Comparison of ENCODE assay signal across 26 mouse cellular contexts in the genomic region with DNA sequence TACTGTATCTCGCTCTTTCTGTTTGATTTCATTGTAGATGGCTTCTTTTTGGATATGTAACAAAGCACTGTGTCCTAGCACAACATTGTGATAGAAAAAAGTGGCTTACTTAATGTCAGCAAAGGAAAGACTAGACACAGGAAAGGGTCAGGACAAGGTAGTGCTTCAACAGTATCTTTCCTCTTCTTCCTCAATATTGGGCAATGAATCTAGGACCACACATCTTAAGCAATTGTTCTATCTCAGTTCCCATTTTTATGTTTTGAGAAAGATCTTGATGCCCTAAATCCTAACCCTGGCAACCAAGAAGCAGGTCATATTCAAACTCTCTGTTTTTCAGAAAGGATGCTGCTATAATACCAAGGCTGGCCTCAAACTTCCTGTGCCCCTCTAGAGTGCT.
DNase-seq lines count a peak whose midpoint lies in the region; ATAC-seq and TF ChIP-seq lines count a peak whose summit lies in the region.
"Had no signal": no experiment of that assay in that cellular context is flagged by ENCODE, and none has a peak within 500 bp of the region (broad histone marks: within the 10 kb centered on the region; RNA-seq: fewer than 3 reads in every experiment).

No protein-coding gene starts in this region.

- ATAC-seq in granulocyte monocyte progenitor cell, adult 5-6 weeks (replicated peaks; ENCODE audit: poor library complexity, severe bottlenecking) = peak; percentile 93
- peak; percentile 91 for ATAC-seq in megakaryocyte, adult 5-6 weeks (ENCODE audit: poor library complexity, severe bottlenecking)
- peak; percentile 90 for ATAC-seq in monocyte, adult 5-6 weeks (replicated peaks; ENCODE audit: insufficient number of reproducible peaks, low FRiP score, low TSS enrichment, poor library complexity, severe bottlenecking)
- ATAC-seq in megakaryocyte-erythroid progenitor cell, adult 5-6 weeks (replicated peaks; ENCODE audit: low FRiP score, low TSS enrichment, poor library complexity, severe bottlenecking) = no peak
- ATAC-seq: activated CD4-positive, CD25-positive, alpha-beta regulatory T cell, adult 4 months; CD4-positive, CD25-positive, alpha-beta regulatory T cell, adult 4 months; forebrain, embryonic 13.5 days; forebrain, embryonic 15.5 days; forebrain, postnatal 0 days; Patski had no signal

- no peak for TF ChIP-seq CTCF in bone marrow macrophage, adult 2 months (IDR thresholded peaks at IDR 0.05; ENCODE audit: low read depth, low read length)

- peak overlapping the region; percentile 31 for H3K27ac ChIP-seq in bone marrow macrophage, adult 2 months (ENCODE audit: insufficient read depth, low read depth, low read length)
- H3K27ac ChIP-seq: embryonic facial prominence, embryonic 13.5 days; embryonic facial prominence, embryonic 15.5 days; forebrain, embryonic 13.5 days; forebrain, embryonic 15.5 days had no signal

- TF ChIP-seq POLR2A in bone marrow macrophage, adult 2 months (IDR thresholded peaks at IDR 0.05; ENCODE audit: borderline replicate concordance, low read depth, low read length) = no peak

- peaks cover 20% of the 10 kb centered on the region for H3K4me1 ChIP-seq in bone marrow macrophage, adult 2 months (ENCODE audit: control insufficient read depth, insufficient read depth, low read length)
- H3K4me1 ChIP-seq: embryonic facial prominence, embryonic 13.5 days; embryonic facial prominence, embryonic 15.5 days; forebrain, embryonic 13.5 days; forebrain, embryonic 15.5 days had no signal

- H3K4me3 ChIP-seq in bone marrow macrophage, adult 2 months (ENCODE audit: insufficient read depth, low read length) = no peak overlapping the region
- H3K4me3 ChIP-seq: embryonic facial prominence, embryonic 13.5 days; embryonic facial prominence, embryonic 15.5 days; erythroblast, embryonic 14.5 days; forebrain, embryonic 13.5 days; forebrain, embryonic 15.5 days had no signal

- no peak for DNase-seq in adrenal gland, adult 2 months
- DNase-seq in spleen, adult 18-20 months = no peak
- no peak for DNase-seq in lung, postnatal 25 days (ENCODE audit: low spot score)
- DNase-seq: adrenal gland, adult 8-10 months; adrenal gland, postnatal 25 days; B cell, adult 2 months; cerebellum, adult 11-12 months; cerebellum, adult 2 months; cerebellum, adult 9-10 months; cerebellum, postnatal 10 days; cerebellum, postnatal 25 days; embryo, embryonic 11 days; forebrain, postnatal 0 days had no signal
